Mouse (Mus musculus): ENCODE measurements around the gene Casd1. TPM values are rescaled to one million over a fixed set of nuclear protein-coding genes. Genes with fewer than 3 reads are reported as not detected.

Casd1 gene
- total RNA-seq, 4 experiments from 2014 or later, result 45.9 to 51.0 (median 48.0) TPM

Other genes starting within 250 kb of the Casd1 start
- gene Col1a2, start 96.0 kb upstream of the Casd1 start, total RNA-seq (2022), result 10 to 100 TPM; 10.6 to 13.6 (median 12.7) TPM
- gene Sgce, start 146.4 kb downstream of the Casd1 start, total RNA-seq (2022), result 10 to 100 TPM; 32.6 to 41.1 (median 36.9) TPM
- 10 to 100 TPM in 3 of 4 experiments, 1 to 10 TPM in 1; 9.6 to 12.3 (median 10.8) TPM for gene Peg10, start 146.5 kb downstream of the Casd1 start, total RNA-seq (2022)

Data from layer of hippocampus, adult 8-10 months (tissue).